Mouse (Mus musculus) telencephalon, adult 2 months (tissue): ENCODE results near the gene Reep6.
"Not testable (repeated sequence)": the region's sequence is repeated elsewhere in the genome, so short reads cannot be mapped to it uniquely, and the experiment has no call there.

Source experiments
- DNase-seq: peaks from one replicate; pipeline ENCODE4 v3.0.0-alpha.2; 2011; ENCODE audit warnings: low read depth, low spot score

Reep6 gene

DNA sequence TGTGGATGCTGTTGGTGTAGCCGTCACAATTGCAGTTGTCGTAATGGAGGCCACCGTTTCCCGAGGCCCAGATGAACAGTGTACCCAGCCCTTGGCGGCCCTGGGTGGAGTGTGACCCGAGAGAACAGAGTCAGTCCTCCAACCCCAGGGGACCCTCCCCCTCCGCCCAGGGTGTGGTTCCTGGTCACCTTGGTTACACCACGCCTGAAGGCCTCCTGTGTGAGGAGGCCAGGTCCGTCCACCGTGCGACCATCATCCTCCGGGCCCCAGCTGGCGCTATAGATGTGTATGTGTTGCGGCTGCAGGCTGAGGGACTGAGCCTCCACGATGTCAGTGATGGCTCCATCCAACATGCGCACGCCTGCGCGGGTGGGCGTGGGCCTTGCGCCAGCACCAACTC is 4.7 kb upstream of the Reep6 start:
- no peak for DNase-seq

DNA sequence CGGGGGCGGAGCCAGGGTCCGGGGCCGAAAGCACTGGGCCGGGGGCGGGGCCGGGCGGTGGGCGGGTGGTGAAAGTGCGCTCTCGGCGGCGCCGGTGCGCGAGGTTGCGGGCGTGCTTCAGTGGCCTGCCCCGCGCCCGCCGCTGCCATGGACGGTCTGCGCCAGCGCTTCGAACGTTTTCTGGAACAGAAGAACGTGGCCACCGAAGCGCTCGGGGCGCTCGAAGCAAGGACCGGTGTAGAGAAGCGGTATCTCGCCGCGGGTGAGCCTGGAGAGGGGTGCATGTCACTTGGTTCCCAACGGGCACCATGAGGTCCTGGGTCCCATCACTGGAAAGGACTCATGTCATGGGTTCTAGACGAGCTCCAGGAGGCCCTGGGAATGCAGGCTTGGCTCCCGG is 331 bp downstream of the Reep6 start:
- DNase-seq, result no peak

DNA sequence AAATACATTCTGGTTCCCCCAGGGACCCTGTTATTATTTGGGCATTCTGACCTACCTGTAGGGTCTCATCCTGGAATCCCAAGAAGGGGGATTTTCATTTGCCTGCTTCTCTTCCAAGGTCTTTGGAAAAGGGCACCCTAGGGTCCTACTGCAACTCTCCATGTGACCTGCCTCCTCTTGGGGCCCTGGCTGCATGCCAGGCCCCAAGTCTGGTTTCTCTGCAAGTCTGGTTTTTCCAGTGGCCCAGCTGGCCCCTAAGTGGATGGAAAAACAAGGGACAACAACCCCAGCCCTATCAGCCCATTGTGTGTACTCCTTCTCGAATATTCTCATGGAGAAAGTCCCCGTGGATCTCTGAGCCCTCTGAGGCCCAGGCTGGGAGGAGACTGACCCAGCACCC is 1.1 kb downstream of the Reep6 start:
- no peak for DNase-seq

DNA sequence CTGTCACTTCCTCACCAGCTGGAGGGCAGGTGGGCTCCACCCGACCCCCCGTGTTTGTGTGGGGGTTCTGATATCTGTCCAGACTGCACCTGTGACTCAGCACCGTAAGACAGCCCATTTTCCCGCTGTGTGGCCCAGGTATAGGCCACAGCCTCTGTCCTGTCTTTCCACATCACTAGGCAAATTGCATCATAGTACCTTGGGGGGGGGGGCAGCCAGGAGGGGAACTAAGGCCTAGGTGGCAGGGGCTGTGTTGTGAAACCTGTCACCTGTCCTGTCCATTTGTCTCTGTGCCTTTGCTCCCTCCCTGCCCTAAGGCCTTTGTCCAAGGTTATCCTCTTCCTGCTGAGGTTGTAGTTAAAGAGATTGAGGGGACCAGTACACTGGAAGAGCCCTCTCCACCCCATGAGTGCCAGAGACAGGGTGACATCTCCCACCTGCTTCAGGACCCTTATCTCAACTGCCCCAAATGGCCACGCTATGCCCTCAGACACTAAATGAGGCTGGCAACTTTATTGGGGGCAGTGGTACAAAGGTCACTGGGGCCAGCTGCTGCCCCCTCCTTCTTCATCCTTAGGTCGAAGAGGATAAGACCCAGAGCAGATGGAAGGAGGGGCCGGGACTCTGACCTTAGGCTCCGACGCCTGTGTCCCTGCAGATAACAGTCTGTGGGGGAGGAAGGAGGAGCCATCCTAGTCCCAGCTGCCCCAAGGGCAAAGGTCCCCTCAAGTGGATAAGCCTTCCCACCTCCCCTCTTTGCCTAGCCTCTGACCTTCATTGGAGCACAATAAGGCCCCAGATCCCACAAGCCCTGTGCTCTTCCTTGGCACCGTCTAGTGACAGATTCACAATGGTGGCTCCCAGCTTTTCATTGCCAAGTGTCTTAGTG is 2.1 kb downstream of the Reep6 start:
- no peak for DNase-seq

DNA sequence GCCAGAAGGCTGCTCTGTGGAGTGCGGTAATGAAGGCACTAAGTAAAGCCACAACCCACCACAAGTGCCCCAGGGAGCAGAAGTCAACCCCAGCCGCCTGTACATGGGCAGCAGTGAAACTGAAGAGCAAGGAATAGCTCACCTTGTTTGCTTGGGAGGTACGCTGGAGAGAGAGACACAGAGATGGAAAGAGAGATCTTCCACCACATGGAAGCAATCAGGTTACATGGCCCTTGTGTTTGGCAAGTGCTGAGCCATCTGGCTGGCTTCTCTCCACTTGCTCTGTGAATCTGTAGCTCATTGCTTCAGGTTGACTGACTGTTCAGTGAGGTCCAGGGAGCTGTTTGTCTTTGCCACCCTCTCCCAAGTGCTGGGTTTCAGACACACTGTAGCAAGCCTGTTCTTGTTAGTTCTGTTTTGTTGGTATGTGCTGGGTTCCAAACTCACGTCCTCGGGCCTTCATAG is 2.8 kb downstream of the Reep6 start:
- DNase-seq, result no peak

DNA sequence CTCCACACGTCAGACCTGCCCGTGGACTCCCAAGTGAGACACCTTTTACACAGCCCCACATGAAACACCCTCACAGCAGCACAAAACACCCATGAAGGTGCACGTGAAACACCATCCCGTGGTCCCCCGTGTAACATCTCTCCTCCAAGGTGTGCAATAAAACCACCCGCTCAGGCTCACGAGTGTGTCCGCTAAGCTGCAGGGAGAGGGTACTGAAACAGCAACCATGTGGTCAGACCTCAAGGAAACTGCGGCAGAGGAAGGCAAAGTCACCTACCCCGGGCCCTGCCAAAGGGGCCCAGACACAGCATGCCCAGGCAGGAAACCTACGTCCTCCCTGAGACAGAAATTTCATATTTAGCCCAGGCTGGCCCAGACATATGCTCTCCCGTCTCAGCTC is 6.5 kb downstream of the Reep6 start:
- DNase-seq, result no peak

DNA sequence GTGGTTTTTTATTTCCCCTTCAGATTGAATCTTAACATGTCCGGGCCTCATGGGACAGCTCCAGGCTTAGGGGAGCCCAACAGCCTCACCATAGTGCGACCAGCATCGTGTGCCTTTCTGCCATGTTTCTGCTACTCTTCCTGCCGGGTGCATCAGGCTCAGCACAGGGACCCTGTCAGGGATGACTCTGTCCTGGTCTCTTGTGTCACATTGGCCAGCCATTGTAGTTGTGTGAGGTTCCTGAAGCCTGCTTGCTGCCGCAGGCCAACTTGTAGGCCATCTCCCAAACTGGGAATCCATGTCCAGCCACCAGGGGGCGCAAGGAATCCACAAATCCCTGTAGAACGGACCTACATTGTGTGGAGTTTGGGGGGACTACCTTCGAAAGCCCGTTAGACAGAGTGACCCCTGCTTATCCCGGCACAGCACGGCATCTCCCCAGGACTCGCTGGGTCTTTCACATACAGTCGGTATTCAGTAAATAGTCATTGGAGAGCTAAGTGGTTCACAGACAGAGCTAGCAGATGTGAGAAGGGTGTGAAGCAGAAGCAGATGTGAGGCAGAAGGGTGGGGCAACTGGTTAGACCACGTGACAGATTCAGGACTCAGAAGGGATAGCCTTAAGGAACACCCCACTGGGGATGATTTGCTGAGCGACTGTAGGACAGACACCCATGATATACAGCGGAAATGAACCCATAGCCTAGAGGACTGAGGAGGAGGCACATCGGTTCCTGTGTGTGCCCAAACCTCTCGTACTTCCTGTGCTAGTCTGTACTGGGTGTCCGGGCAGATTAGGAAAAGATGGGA is 10.4 kb downstream of the Reep6 start:
- DNase-seq, result no peak

DNA sequence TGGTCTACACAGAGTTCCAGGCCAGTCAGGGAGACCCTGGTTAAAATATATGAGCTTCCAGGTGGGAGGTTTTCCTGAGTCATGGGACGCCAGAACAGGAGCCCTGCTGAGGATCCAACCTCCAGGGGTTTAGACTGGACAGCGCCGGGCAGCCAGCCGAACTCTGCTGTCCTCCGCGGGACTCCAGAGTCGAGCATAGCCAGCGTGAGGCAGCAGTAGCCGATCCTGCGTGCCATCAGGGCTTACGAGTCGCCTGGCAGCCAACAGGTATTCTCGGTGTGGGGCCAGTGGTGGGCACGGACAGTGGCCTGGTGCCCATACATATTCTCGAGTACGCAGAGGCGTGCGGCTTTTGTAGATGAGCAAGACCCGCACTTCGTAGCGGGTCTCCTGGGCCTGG is 11.3 kb downstream of the Reep6 start:
- DNase-seq, result no peak

DNA sequence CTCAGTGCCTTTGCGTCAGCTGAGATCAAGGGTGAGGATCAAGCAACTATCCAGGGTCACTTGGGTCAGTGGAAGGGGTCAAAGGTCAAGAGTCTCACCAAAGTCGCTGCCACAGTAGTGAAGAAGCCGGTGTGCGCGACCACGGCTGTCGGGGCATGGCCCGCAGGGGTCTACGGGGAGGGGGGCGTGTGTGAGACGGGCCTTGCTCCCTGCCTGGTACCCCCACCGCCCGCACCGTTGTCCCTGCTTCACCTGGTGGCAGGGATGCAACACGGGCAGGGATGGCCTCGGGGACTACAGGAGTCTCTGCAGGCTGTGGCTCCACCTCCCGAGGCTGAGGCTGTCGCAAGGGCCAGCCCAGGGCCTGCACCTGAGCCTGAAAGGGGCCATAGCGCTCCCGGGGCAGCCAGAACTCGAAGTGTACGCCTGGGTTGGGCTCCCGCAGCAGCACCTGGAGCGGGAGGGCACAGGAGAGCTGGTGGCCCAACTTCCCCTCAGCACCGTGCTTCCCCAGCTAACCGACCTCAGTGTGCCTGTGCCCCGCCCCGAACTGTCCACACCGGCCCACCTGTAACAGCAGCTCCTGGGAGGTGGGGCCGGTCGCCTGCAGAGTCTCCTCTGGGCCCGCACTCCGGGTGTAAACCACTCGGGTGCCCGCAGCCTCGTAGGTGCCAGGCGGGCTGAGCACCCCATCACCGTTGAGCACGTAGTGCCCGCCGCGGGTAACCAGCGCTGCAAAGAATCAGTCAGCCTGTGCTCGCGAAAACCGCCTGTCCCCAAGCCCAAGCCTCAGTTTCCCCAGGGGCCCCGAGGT is 11.9 kb downstream of the Reep6 start:
- no peak for DNase-seq

DNA sequence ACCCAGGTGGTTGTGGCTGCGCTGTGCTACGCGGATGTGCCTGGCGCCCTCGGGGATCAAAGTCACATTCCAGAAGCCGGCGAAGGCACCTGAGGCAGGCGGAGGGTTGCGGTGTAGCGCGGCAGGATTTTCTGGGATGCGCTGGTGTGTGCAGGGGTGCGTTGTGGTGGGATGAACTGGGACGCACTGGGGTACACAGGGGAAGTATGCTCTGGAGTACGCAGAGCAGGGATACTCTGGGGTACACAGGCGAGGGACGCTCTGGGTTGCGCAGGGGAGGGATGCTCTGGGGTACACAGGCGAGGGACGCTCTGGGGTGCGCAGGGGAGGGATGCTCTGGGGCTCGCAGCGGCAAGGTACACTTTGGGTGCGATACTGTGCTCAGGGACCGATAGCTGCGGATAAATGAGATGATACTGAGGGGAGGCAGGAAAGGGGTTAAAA is 12.6 kb downstream of the Reep6 start:
- no peak for DNase-seq

DNA sequence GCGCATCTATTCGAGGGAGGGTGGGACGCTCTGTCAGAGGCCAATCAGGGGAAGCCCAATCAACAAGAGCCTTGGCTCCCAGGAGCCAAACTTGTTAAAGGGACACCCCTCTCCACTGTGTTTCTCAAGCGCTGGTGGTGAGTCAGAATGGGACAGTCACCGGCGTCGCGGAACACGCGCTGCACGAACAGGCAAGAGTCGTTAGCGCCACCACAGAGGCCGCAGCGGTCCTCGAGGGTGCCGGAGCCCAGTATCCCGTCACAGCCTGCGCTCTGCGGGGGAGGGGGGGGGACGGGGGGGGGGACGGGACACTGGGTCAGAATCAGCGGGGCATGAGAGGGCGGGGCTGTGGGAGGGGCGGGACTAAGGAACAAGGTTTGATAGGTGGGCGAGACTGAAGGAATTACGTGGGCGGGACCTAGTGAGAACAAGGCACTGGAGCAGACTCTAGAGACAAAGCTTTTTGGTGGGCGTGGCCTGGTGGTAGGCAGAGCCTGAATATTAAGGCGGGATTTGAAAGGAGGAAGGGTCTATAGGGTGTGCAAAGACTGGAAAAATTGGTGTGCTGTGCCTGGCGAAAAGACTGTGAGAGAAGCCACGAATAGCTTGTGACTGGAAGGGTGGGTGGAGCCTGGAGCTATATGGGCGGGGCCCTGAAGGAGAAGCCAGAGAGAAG is 13.1 kb downstream of the Reep6 start:
- no peak for DNase-seq

DNA sequence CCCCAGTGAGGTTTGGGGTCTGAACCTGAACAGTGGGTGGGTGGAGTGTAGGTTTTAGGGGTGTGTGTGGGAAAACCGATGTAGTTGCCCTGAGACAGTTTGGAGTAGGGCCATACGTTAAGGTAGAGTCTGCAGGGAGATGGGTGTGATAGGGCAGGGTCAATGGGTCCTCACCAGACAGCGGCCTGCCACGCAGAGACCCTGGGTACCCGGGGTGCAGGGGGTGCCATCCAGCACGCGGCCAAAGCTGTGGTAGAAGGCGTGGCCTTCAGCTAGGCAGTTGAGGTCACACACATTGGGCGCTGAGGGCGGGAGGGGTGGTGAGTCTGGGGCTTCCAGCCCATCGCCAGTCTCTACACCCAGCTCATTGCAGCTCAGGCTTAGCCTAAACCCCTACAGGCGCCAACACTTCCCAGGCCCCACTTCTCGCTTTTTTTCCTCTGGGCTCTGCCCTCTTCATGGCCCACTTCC is 13.7 kb downstream of the Reep6 start:
- no peak for DNase-seq

DNA sequence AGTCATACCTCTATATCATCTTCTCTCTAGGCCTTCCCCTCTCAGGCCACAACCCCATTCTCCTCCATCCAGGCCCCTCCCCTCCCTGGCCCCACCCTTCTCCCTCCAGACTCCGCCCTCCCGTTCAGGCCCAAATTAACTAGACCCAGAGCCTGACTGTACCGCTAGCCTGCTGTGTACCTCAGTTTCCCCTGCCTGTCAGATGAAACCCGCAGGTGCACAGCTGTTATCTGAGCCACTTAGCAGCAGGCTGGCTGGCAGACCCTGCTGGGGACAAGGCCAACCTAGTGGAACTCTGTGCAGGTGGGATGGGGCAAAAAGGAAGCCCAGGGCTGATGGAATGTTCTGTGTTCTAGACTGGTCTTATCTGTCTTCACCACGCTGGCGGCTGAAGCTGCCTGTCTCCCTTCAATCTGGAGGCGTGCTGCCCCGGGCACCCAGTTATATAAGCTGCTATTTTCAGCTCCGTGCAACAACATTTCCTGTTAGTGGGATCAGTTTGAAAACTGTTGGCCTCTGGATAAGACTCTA is 14.4 kb downstream of the Reep6 start:
- DNase-seq, result no peak

DNA sequence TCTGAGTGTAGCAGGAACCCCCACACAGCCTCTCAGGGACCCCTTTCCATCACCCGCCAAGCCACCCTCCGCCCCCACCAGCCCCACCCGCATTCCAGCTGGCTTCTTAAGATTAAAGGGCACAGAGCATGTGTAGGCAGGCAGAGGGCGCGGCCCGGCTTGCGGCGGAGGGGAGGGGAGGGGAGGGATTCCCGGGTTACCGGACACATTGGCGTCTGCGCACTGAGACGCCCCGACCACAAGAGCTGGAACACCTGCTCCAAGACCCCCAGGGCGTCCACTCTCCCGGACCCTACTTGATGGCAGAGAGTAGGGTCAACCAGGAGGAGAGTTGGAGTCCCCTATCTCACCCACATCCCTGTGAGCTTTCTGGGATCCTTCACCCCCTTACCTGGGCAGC is 15.4 kb downstream of the Reep6 start:
- DNase-seq, result no peak

DNA sequence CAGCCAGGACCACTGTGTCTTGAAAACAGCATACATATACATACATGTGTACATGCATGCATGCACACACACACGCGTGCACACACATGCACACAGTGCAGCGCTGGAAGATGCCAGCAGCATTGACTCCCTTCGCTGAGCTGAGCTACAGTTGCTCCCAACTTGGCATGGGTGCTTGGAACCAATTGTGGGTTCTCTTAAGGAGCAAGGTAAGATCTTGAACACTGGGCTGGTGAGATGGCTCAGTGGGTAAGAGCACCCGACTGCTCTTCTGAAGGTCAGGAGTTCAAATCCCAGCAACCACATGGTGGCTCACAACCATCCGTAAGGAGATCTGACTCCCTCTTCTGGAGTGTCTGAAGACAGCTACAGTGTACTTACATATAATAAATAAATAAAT is 16.2 kb downstream of the Reep6 start:
- not testable (repeated sequence) for DNase-seq

DNA sequence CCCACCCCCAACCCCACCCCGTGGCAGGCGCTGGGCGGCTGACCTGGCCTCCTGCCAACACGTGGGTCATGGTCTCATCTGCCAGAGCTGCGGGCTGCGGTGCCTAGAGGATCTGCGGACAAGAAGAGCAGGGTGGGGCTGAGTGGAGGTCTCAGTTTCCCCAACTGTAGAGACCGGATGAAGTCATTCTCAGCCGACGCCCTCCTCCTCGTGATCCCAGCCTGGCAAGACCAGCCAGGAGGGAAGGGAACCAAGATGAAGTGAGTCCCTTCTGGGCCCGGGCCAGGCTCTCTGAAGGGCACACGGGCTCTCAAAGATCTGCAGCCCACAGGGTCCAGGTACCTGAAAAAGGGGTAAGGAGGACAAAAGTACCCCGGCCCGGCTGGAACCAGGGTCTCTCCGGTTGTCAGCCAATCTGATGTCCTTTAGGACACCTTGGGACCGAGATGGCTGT is 17.8 kb downstream of the Reep6 start:
- DNase-seq, result no peak

DNA sequence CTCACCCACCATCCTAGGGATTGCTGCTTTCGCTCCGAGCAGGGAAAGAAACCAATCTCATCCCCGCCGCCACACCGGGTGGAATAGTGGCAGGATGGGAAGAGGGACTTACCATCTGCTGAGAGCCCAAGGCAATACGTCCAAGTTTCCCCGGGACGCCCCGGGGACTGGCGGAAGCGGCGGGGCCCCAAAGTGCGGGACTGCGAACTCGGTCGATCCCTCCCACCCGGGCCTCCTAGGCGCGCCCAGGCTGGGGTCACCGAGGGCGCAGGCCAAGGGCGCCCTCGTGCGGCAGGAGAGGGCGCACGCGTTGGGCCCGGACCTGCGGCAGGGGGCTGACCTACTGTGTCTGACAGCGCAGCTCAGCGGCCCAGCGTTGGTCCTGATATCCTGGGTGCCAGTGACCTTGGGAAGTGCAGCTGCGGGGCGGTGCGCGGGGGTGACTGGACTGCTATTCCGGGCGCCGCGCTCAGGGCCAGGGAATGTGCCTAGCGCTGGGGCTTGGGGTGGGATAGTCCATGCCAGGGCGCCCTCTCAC is 18.6 kb downstream of the Reep6 start, which contains the start of gene Adamtsl5:
Adamtsl5 (minus strand) TSS at position 169 of the 538 bp plus-strand sequence.
- no peak for DNase-seq

DNA sequence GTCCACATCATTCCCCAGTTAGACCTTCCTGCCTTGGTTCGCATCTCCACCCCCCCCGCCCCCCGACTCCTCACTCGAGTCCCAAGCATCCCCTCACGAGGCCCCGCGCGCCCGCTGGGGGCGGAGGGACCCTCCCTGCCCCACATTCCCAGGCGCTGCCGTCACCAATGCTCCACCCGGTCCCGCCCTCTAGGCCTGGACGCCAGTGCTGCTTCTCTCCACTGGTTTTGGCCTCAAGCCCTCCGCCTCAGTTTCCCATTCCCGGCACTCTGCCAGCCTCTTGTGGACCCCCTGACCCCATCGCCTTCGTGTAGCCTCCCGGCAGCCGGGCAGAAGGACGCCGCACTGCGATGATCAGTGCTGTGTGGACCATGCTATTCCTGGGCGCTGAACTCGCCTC is 19.2 kb downstream of the Reep6 start:
- no peak for DNase-seq

DNA sequence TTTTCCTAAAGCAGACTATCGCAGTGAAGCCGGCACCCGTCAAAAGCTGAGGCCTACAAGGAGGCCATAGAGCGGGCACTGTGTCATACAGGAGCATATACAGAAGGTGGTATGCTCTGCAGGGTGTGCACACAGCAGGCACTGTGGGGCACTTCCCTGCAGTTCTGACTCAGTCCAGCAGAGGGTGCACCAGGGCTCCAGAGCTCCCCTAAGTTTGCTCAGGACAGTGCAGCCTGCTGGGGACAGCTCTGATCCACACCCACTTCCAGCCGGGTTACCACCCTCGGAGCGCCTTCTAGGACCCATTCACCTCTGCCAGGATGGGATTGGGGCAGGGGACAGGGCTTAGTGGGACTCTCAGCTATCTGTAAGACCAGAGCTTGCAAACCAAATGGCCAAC is 20.5 kb downstream of the Reep6 start:
- no peak for DNase-seq

DNA sequence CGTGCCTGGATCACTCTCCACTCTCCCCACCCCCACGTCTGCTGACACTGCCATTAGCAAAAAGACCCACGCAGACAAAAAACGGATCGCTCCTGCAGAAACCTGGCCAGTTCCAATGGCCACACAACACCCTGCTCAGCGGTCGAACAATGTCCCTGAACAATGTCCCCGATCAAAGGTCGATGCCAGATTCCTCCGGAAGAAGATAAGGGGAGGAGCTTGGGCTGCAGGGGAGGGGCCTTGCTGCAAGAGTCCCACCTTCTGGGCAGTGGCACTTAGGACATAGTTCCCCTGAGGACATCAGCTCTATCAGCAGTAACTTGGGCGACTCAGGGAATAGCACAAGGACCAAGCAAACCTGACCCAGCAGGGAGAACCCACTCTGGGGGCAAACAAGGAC is 22.1 kb downstream of the Reep6 start:
- DNase-seq, result no peak
